Mouse (Mus musculus): Measurements from ENCODE around the gene Pus7l. TPM values are rescaled to one million over a fixed set of nuclear protein-coding genes. Genes with fewer than 3 reads are reported as not detected.

Gene Pus7l
- polyA plus RNA-seq, 1 experiment, result 4.0 TPM

GRCm38 (mm10) chr15:94572746-94573145, 29.4 kb upstream of the Pus7l start:
- Histone ChIP-seq H3K27me3 (ENCODE audit: control insufficient read depth, insufficient read depth, insufficient read length) (no peaks in the 10 kb centered on the region), H3K4me2 (ENCODE audit: low read depth) (no peak overlapping the region), H3ac (ENCODE audit: control insufficient read depth, insufficient read length) (no peak overlapping the region), H3K36me3 (ENCODE audit: control insufficient read depth, insufficient read depth) (peaks cover 6% of the 10 kb centered on the region), H3K4me3 (no peak overlapping the region), H3K79me2 (ENCODE audit: control insufficient read depth, insufficient read depth) (no peaks in the 10 kb centered on the region)
- TF ChIP-seq REST (IDR thresholded peaks at IDR 0.05; ENCODE audit: insufficient read depth, insufficient read length) (no peak), E2F4 (IDR thresholded peaks at IDR 0.05; ENCODE audit: insufficient read depth) (no peak), USF1 (IDR thresholded peaks at IDR 0.05; ENCODE audit: low read depth) (no peak), POLR2AphosphoS2 (IDR thresholded peaks at IDR 0.05; ENCODE audit: insufficient read length, low read depth) (no peak), MYOG (IDR thresholded peaks at IDR 0.05; ENCODE audit: control insufficient read depth in 1 of 3, insufficient read depth in 1 of 3, insufficient read length in 2 of 3, low read depth in 2 of 3) (no peak), POLR2A (IDR thresholded peaks at IDR 0.05; ENCODE audit: insufficient read length, low read depth) (no peak), TCF12 (IDR thresholded peaks at IDR 0.05; ENCODE audit: insufficient read depth, poor library complexity, severe bottlenecking) (no peak), MYOD1 (IDR thresholded peaks at IDR 0.05; ENCODE audit: control insufficient read depth in 1 of 3, insufficient read length in 2 of 3, low read depth in 2 of 3) (no peak), TCF3 (IDR thresholded peaks at IDR 0.05; ENCODE audit: insufficient read length, low read depth) (no peak), SRF (IDR thresholded peaks at IDR 0.05; ENCODE audit: control insufficient read depth, insufficient read length, low read depth) (no peak), MAX (IDR thresholded peaks at IDR 0.05; ENCODE audit: low read depth) (no peak), CEBPB (IDR thresholded peaks at IDR 0.05; ENCODE audit: insufficient read depth, poor library complexity, severe bottlenecking) (no peak)

GRCm38 (mm10) chr15:94571501-94571900, 28.2 kb upstream of the Pus7l start:
- Histone ChIP-seq H3K79me2 (ENCODE audit: control insufficient read depth, insufficient read depth) (no peaks in the 10 kb centered on the region), H3K36me3 (ENCODE audit: control insufficient read depth, insufficient read depth) (no peaks in the 10 kb centered on the region), H3K4me3 (no peak overlapping the region), H3K27me3 (ENCODE audit: control insufficient read depth, insufficient read depth, insufficient read length) (no peaks in the 10 kb centered on the region), H3K4me2 (ENCODE audit: low read depth) (no peak overlapping the region), H3ac (ENCODE audit: control insufficient read depth, insufficient read length) (no peak overlapping the region)
- TF ChIP-seq REST (IDR thresholded peaks at IDR 0.05; ENCODE audit: insufficient read depth, insufficient read length) (no peak), USF1 (IDR thresholded peaks at IDR 0.05; ENCODE audit: low read depth) (no peak), CEBPB (IDR thresholded peaks at IDR 0.05; ENCODE audit: insufficient read depth, poor library complexity, severe bottlenecking) (no peak), SRF (IDR thresholded peaks at IDR 0.05; ENCODE audit: control insufficient read depth, insufficient read length, low read depth) (no peak), E2F4 (IDR thresholded peaks at IDR 0.05; ENCODE audit: insufficient read depth) (no peak), MAX (IDR thresholded peaks at IDR 0.05; ENCODE audit: low read depth) (no peak), POLR2AphosphoS2 (IDR thresholded peaks at IDR 0.05; ENCODE audit: insufficient read length, low read depth) (no peak)

- H3ac ChIP-seq (ENCODE audit: control insufficient read depth, insufficient read length), result no peak overlapping the region
- H3K36me3 ChIP-seq (ENCODE audit: control insufficient read depth, insufficient read depth), result no peaks in the 10 kb centered on the region
- H3K4me2 ChIP-seq (ENCODE audit: low read depth), result no peak overlapping the region
- no peaks in the 10 kb centered on the region for H3K27me3 ChIP-seq (ENCODE audit: control insufficient read depth, insufficient read depth, insufficient read length)
- no peak overlapping the region for H3K4me3 ChIP-seq
- TF ChIP-seq MAX (IDR thresholded peaks at IDR 0.05; ENCODE audit: low read depth), result no peak
- H3K79me2 ChIP-seq (ENCODE audit: control insufficient read depth, insufficient read depth), result no peaks in the 10 kb centered on the region
Observed at GRCm38 (mm10) chr15:94568496-94569182, 25.3 kb upstream of the Pus7l start.

GRCm38 (mm10) chr15:94565854-94566253, 22.5 kb upstream of the Pus7l start:
- TF ChIP-seq USF1 (IDR thresholded peaks at IDR 0.05; ENCODE audit: low read depth), result no peak
- TF ChIP-seq CEBPB (IDR thresholded peaks at IDR 0.05; ENCODE audit: insufficient read depth, poor library complexity, severe bottlenecking), result no peak
- TF ChIP-seq TCF3 (IDR thresholded peaks at IDR 0.05; ENCODE audit: insufficient read length, low read depth), result no peak
- TF ChIP-seq TCF12 (IDR thresholded peaks at IDR 0.05; ENCODE audit: insufficient read depth, poor library complexity, severe bottlenecking), result no peak
- TF ChIP-seq MAX (IDR thresholded peaks at IDR 0.05; ENCODE audit: low read depth), result no peak
- no peak for TF ChIP-seq POLR2AphosphoS2 (IDR thresholded peaks at IDR 0.05; ENCODE audit: insufficient read length, low read depth)
- no peak for TF ChIP-seq MYOG (IDR thresholded peaks at IDR 0.05; ENCODE audit: control insufficient read depth in 1 of 3, insufficient read depth in 1 of 3, insufficient read length in 2 of 3, low read depth in 2 of 3)
- TF ChIP-seq E2F4 (IDR thresholded peaks at IDR 0.05; ENCODE audit: insufficient read depth), result no peak
- TF ChIP-seq MYOD1 (IDR thresholded peaks at IDR 0.05; ENCODE audit: control insufficient read depth in 1 of 3, insufficient read length in 2 of 3, low read depth in 2 of 3), result no peak
- TF ChIP-seq REST (IDR thresholded peaks at IDR 0.05; ENCODE audit: insufficient read depth, insufficient read length), result no peak
- no peak for TF ChIP-seq SRF (IDR thresholded peaks at IDR 0.05; ENCODE audit: control insufficient read depth, insufficient read length, low read depth)
- TF ChIP-seq POLR2A (IDR thresholded peaks at IDR 0.05; ENCODE audit: insufficient read length, low read depth), result no peak
- H3K27me3 ChIP-seq (ENCODE audit: control insufficient read depth, insufficient read depth, insufficient read length), result no peaks in the 10 kb centered on the region
- H3K36me3 ChIP-seq (ENCODE audit: control insufficient read depth, insufficient read depth), result no peaks in the 10 kb centered on the region
- no peaks in the 10 kb centered on the region for H3K79me2 ChIP-seq (ENCODE audit: control insufficient read depth, insufficient read depth)
- no peak overlapping the region for H3K4me2 ChIP-seq (ENCODE audit: low read depth)
- no peak overlapping the region for H3ac ChIP-seq (ENCODE audit: control insufficient read depth, insufficient read length)
- no peak overlapping the region for H3K4me3 ChIP-seq

GRCm38 (mm10) chr15:94564909-94565308, 21.6 kb upstream of the Pus7l start:
- Histone ChIP-seq H3K79me2 (ENCODE audit: control insufficient read depth, insufficient read depth) (no peaks in the 10 kb centered on the region), H3K4me3 (no peak overlapping the region), H3ac (ENCODE audit: control insufficient read depth, insufficient read length) (no peak overlapping the region), H3K27me3 (ENCODE audit: control insufficient read depth, insufficient read depth, insufficient read length) (no peaks in the 10 kb centered on the region), H3K4me2 (ENCODE audit: low read depth) (no peak overlapping the region), H3K36me3 (ENCODE audit: control insufficient read depth, insufficient read depth) (no peaks in the 10 kb centered on the region)
- TF ChIP-seq TCF3 (IDR thresholded peaks at IDR 0.05; ENCODE audit: insufficient read length, low read depth) (no peak), REST (IDR thresholded peaks at IDR 0.05; ENCODE audit: insufficient read depth, insufficient read length) (no peak), TCF12 (IDR thresholded peaks at IDR 0.05; ENCODE audit: insufficient read depth, poor library complexity, severe bottlenecking) (no peak), CEBPB (IDR thresholded peaks at IDR 0.05; ENCODE audit: insufficient read depth, poor library complexity, severe bottlenecking) (no peak), MYOD1 (IDR thresholded peaks at IDR 0.05; ENCODE audit: control insufficient read depth in 1 of 3, insufficient read length in 2 of 3, low read depth in 2 of 3) (no peak), E2F4 (IDR thresholded peaks at IDR 0.05; ENCODE audit: insufficient read depth) (no peak), SRF (IDR thresholded peaks at IDR 0.05; ENCODE audit: control insufficient read depth, insufficient read length, low read depth) (no peak), POLR2A (IDR thresholded peaks at IDR 0.05; ENCODE audit: insufficient read length, low read depth) (no peak)
